Mouse (Mus musculus) myocyte (in vitro differentiated cells): ENCODE measurements at regions not wholly inside any gene's neighbourhood (a gene's known extent, or its start where the extent isn't known, plus 50 kb on each side); places are given as distances from the start of the nearest gene placed in this dataset.
"Not testable (repeated sequence)": the region's sequence is repeated elsewhere in the genome, so short reads cannot be mapped to it uniquely, and the experiment has no call there.

Experiments used
- H3K27me3 ChIP-seq: one replicate; pipeline ENCODE4 v1.6.1; 2011; ENCODE audit not compliant: control insufficient read depth, insufficient read depth, insufficient read length
- H3K36me3 ChIP-seq: one replicate; pipeline ENCODE4 v1.6.1; 2011; ENCODE audit not compliant: control insufficient read depth, insufficient read depth
- H3K4me2 ChIP-seq: one replicate; pipeline ENCODE4 v1.6.1; 2011; ENCODE audit warnings: low read depth, control low read depth
- H3K4me3 ChIP-seq: one replicate; pipeline ENCODE4 v1.5.1; 2011; ENCODE audit warnings: mild to moderate bottlenecking, control low read depth, moderate library complexity
- H3K79me2 ChIP-seq: one replicate; pipeline ENCODE4 v1.6.1; 2011; ENCODE audit not compliant: control insufficient read depth, insufficient read depth
- H3ac ChIP-seq: one replicate; pipeline ENCODE4 v1.6.1; 2011; ENCODE audit not compliant: control insufficient read depth, insufficient read length
- CEBPB ChIP-seq: IDR thresholded peaks from 2 replicates; pipeline ENCODE4 v1.6.1; 2011; ENCODE audit warnings: mild to moderate bottlenecking, moderate library complexity; ENCODE audit not compliant: poor library complexity, insufficient read depth, severe bottlenecking
- E2F4 ChIP-seq: IDR thresholded peaks from one replicate; pipeline ENCODE4 v1.6.1; 2011; ENCODE audit warnings: mild to moderate bottlenecking, control low read depth, moderate library complexity; ENCODE audit not compliant: insufficient read depth
- MAX ChIP-seq: IDR thresholded peaks from one replicate; pipeline ENCODE4 v1.6.1; 2011; ENCODE audit warnings: low read depth, mild to moderate bottlenecking, control low read depth
- MYOD1 ChIP-seq, 3 experiments: IDR thresholded peaks; one replicate each; pipeline ENCODE4 v1.6.1; 2011; ENCODE audit warnings: control low read depth in 2 of 3, low read depth in 2 of 3, mild to moderate bottlenecking in 2 of 3, moderate library complexity in 1 of 3; ENCODE audit not compliant: insufficient read length in 2 of 3, control insufficient read depth in 1 of 3
- MYOG ChIP-seq, 3 experiments: IDR thresholded peaks; one replicate each; pipeline ENCODE4 v1.6.1; 2011; ENCODE audit warnings: control low read depth in 2 of 3, low read depth in 2 of 3, mild to moderate bottlenecking in 2 of 3; ENCODE audit not compliant: insufficient read length in 2 of 3, control insufficient read depth in 1 of 3, insufficient read depth in 1 of 3
- POLR2A ChIP-seq: IDR thresholded peaks from one replicate; pipeline ENCODE4 v1.6.1; 2011; ENCODE audit warnings: low read depth, mild to moderate bottlenecking, control low read depth, moderate library complexity; ENCODE audit not compliant: insufficient read length
- POLR2AphosphoS2 ChIP-seq: IDR thresholded peaks from one replicate; pipeline ENCODE4 v1.6.1; 2011; ENCODE audit warnings: low read depth, control low read depth; ENCODE audit not compliant: insufficient read length
- REST ChIP-seq: IDR thresholded peaks from one replicate; pipeline ENCODE4 v1.6.1; 2011; ENCODE audit warnings: mild to moderate bottlenecking, control low read depth, moderate library complexity; ENCODE audit not compliant: insufficient read depth, insufficient read length
- SRF ChIP-seq: IDR thresholded peaks from one replicate; pipeline ENCODE4 v1.6.1; 2011; ENCODE audit warnings: low read depth; ENCODE audit not compliant: control insufficient read depth, insufficient read length
- TCF12 ChIP-seq: IDR thresholded peaks from one replicate; pipeline ENCODE4 v1.6.1; 2011; ENCODE audit warnings: mild to moderate bottlenecking, control low read depth; ENCODE audit not compliant: poor library complexity, insufficient read depth, severe bottlenecking
- TCF3 ChIP-seq: IDR thresholded peaks from one replicate; pipeline ENCODE4 v1.6.1; 2011; ENCODE audit warnings: low read depth, control low read depth; ENCODE audit not compliant: insufficient read length
- USF1 ChIP-seq: IDR thresholded peaks from one replicate; pipeline ENCODE4 v1.6.1; 2011; ENCODE audit warnings: low read depth, mild to moderate bottlenecking, control low read depth, moderate library complexity

GRCm38 (mm10) chr19:35247531-35247930 is 325.4 kb downstream of the Kif20b start:
- Histone ChIP-seq H3ac (no peak overlapping the region), H3K4me2 (no peak overlapping the region), H3K4me3 (no peak overlapping the region), H3K79me2 (no peaks in the 10 kb centered on the region), H3K36me3 (no peaks in the 10 kb centered on the region), H3K27me3 (no peaks in the 10 kb centered on the region)
- TF ChIP-seq MYOG (IDR thresholded peaks at IDR 0.05; ENCODE audit: control insufficient read depth in 1 of 3, insufficient read depth in 1 of 3, insufficient read length in 2 of 3, low read depth in 2 of 3) (no peak), CEBPB (no peak), USF1 (no peak), MYOD1 (IDR thresholded peaks at IDR 0.05; ENCODE audit: control insufficient read depth in 1 of 3, insufficient read length in 2 of 3, low read depth in 2 of 3) (no peak), POLR2A (no peak), SRF (no peak), E2F4 (no peak), TCF12 (no peak), REST (no peak), TCF3 (no peak), MAX (no peak), POLR2AphosphoS2 (no peak)

GRCm38 (mm10) chr19:35258634-35259033 is 336.5 kb downstream of the Kif20b start:
- not testable (repeated sequence) for H3K36me3 ChIP-seq, H3K4me3 ChIP-seq, H3ac ChIP-seq, H3K27me3 ChIP-seq, H3K79me2 ChIP-seq, H3K4me2 ChIP-seq

- Histone ChIP-seq H3K4me2 (no peak overlapping the region), H3K79me2 (no peaks in the 10 kb centered on the region), H3K36me3 (no peaks in the 10 kb centered on the region), H3K27me3 (no peaks in the 10 kb centered on the region), H3K4me3 (no peak overlapping the region), H3ac (no peak overlapping the region)
- TF ChIP-seq E2F4 (no peak), MAX (no peak), USF1 (no peak), CEBPB (no peak), POLR2A (no peak)
These were observed 340.9 kb downstream of the Kif20b start for GRCm38 (mm10) chr19:35263101-35263500.

GRCm38 (mm10) chr19:35278395-35278794 is 356.2 kb downstream of the Kif20b start:
- Histone ChIP-seq H3K79me2 (no peaks in the 10 kb centered on the region), H3ac (no peak overlapping the region), H3K4me2 (no peak overlapping the region), H3K27me3 (no peaks in the 10 kb centered on the region), H3K36me3 (no peaks in the 10 kb centered on the region), H3K4me3 (no peak overlapping the region)
- no peak for TF ChIP-seq MAX
- no peak for TF ChIP-seq TCF3
- TF ChIP-seq TCF12 = no peak
- TF ChIP-seq SRF = no peak
- TF ChIP-seq CEBPB = no peak
- TF ChIP-seq MYOD1 (IDR thresholded peaks at IDR 0.05; ENCODE audit: control insufficient read depth in 1 of 3, insufficient read length in 2 of 3, low read depth in 2 of 3) = no peak
- no peak for TF ChIP-seq E2F4
- no peak for TF ChIP-seq POLR2A
- no peak for TF ChIP-seq USF1
- TF ChIP-seq POLR2AphosphoS2 = no peak
- TF ChIP-seq REST = no peak
- TF ChIP-seq MYOG (IDR thresholded peaks at IDR 0.05; ENCODE audit: control insufficient read depth in 1 of 3, insufficient read depth in 1 of 3, insufficient read length in 2 of 3, low read depth in 2 of 3) = no peak

DNA sequence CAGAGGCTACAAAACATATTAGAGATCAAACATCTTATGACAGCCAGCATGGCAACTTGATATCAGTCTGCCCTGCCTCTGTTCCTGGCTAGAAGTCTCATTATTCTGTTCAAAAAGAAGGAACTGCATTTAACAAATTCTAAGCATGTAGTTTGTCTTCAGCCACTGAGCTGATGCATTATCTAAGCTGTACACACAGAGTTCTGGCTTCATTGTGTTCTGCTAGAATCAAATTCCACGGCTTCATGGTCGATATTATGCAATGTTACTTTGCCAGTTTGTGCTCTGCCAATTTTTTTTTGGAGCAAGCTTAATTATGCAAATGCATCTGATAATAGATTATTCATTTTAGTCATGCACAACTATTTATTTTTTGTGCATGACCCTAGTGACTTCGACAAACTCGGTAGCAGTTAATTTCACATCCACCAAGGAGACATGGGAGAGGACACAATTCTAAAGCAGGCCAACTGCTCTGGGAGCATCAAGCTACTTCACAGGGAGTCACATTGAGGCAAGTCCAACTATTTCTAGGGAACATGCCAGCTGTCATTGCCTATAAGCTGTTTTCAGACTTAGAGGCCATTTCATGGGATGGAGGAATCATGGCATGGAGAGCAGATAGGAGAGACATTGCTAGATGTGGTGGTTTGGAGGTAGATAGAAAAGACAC is 360.8 kb downstream of the Kif20b start:
- Histone ChIP-seq H3K79me2 (no peaks in the 10 kb centered on the region), H3ac (no peak overlapping the region), H3K27me3 (no peaks in the 10 kb centered on the region), H3K4me2 (no peak overlapping the region), H3K36me3 (no peaks in the 10 kb centered on the region), H3K4me3 (no peak overlapping the region)
- no peak for TF ChIP-seq MYOD1 (IDR thresholded peaks at IDR 0.05; ENCODE audit: control insufficient read depth in 1 of 3, insufficient read length in 2 of 3, low read depth in 2 of 3)
- no peak for TF ChIP-seq POLR2AphosphoS2
